Mouse (Mus musculus) hindlimb bud, embryonic 11.5 days (tissue): ENCODE data around the gene Cfap44.

Source experiments
- DNase-seq: peaks from one replicate; pipeline ENCODE4 v3.0.0-alpha.2; 2012; ENCODE audit warnings: low read depth, low spot score; ENCODE audit errors: extremely low spot score

Cfap44 gene

GRCm38 (mm10) chr16:44492706-44493105 lies 98.1 kb downstream of the Cfap44 start:
- DNase-seq = no peak

GRCm38 (mm10) chr16:44493868-44494267 lies 99.3 kb downstream of the Cfap44 start:
- DNase-seq = no peak

- peak; percentile 22 for DNase-seq
Observed at GRCm38 (mm10) chr16:44494441-44495108, 100.0 kb downstream of the Cfap44 start.

- DNase-seq = no peak
Observed at GRCm38 (mm10) chr16:44496971-44497464, 102.4 kb downstream of the Cfap44 start.

GRCm38 (mm10) chr16:44498447-44498846 lies 103.9 kb downstream of the Cfap44 start:
- DNase-seq = no peak

GRCm38 (mm10) chr16:44501783-44502182 lies 107.2 kb downstream of the Cfap44 start:
- DNase-seq = no peak

GRCm38 (mm10) chr16:44502325-44502724 lies 107.7 kb downstream of the Cfap44 start:
- DNase-seq = no peak

- no peak for DNase-seq
Observed at GRCm38 (mm10) chr16:44502895-44503575, 108.4 kb downstream of the Cfap44 start.

GRCm38 (mm10) chr16:44505243-44505642 lies 110.6 kb downstream of the Cfap44 start:
- DNase-seq = no peak

GRCm38 (mm10) chr16:44507027-44507929 lies 112.7 kb downstream of the Cfap44 start:
- DNase-seq = no peak

- DNase-seq = no peak
Observed at GRCm38 (mm10) chr16:44508025-44508424, 113.4 kb downstream of the Cfap44 start.

- DNase-seq = no peak
Observed at GRCm38 (mm10) chr16:44508772-44509171, 114.2 kb downstream of the Cfap44 start.

GRCm38 (mm10) chr16:44509458-44510344 lies 115.1 kb downstream of the Cfap44 start:
- no peak for DNase-seq

GRCm38 (mm10) chr16:44510521-44511213 lies 116.1 kb downstream of the Cfap44 start:
- DNase-seq = no peak

- DNase-seq = no peak
Observed at GRCm38 (mm10) chr16:44516498-44516897, 121.9 kb downstream of the Cfap44 start.

- DNase-seq = no peak
Observed at GRCm38 (mm10) chr16:44523595-44523994, 129.0 kb downstream of the Cfap44 start.

GRCm38 (mm10) chr16:44526044-44526443 lies 131.4 kb downstream of the Cfap44 start:
- DNase-seq = no peak

GRCm38 (mm10) chr16:44526689-44527088 lies 132.1 kb downstream of the Cfap44 start:
- DNase-seq = no peak

- no peak for DNase-seq
Observed at GRCm38 (mm10) chr16:44527218-44527905, 132.8 kb downstream of the Cfap44 start.
